Mouse (Mus musculus): ENCODE measurements around the gene Foxl1. TPM values are rescaled to one million over a fixed set of nuclear protein-coding genes. Genes with fewer than 3 reads are reported as not detected.

Foxl1 gene
- not detected for total RNA-seq (2021)
- long read RNA-seq, experiment 1: 0 reads
- long read RNA-seq, experiment 2: 0 reads

GRCm38 (mm10) chr8:121127756-121128375 is at the start of gene Foxl1:
Gene Foxl1 (plus strand): TSS chr8:121127940.
- no peak for DNase-seq

DNA sequence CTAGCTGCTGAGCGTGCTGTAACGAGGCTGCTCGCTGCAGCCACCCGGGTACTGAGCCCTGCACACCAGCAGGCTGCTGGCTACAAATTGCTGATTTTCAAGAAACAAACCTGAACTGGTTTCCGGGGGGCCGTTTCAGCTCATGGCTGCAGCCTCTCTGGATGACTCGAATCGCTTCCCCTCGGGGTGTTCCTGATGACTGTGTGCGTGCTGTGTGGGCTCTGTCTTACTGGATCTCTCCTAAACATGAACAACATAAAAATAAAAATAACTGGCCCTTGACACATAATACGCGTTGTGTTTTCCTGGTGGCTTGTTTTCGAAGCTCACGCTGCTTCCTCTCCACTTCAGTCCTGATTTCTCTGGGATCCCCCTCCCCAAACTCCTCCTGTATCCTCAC is 49.0 kb upstream of the Foxl1 start:
- no peak for DNase-seq

GRCm38 (mm10) chr8:121079201-121079600 is 48.5 kb upstream of the Foxl1 start:
- no peak for DNase-seq

DNA sequence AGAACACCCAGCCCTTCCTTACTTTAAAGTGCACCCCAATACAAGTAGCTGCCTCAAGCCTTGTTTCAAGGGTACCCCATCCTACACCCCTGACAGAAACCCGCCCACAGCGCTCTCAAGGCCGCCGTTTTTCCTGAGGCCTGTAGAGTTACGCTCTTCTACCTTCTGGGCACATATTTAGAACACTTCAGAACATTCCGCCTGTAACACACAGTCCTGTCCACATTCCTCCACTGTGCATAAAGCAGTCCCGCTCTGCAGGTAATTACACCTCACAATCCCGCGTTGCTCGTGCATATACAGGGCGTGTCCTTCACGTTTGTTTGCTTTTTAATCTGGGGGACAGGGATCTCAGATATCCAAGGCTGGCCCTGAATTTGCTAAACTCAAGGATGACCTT is 47.8 kb upstream of the Foxl1 start:
- DNase-seq: no peak

DNA sequence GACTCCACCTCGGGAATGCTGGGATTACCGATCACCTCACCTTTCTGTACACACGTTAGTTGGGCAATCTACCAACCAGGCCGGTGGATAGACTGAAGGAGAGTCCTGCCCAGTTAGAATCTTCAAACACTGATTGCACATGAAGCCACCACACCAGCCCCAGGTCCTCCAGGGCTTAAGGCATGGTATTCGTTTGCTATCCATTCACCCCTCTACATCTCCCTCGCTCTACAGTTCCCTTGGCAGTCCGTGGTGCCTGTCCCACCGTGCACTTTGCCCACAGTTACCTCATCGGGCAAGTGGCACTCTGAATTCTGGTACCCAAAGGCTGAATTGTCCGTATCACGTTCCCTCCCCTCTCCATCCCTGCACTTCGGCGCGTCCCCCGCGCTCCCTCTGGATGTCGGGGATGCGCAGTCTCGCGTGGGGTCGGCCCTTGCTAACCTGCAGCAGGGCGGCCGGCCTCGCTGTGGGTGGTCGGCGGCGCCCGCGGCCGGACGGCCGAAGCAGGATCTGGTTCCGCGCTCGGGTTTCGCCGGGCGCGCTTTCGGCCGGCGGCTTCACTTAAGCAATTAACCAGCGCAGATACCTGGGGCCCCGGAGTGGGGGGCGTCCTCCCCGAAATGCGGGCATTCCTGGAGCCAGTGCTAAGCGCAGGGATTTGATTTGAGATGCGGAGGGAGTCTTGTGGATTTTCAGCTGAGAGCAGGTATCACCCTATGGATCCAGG is 47.2 kb upstream of the Foxl1 start:
- no peak for DNase-seq

- DNase-seq: no peak
These were observed 46.3 kb upstream of the Foxl1 start for GRCm38 (mm10) chr8:121081398-121081797.

DNA sequence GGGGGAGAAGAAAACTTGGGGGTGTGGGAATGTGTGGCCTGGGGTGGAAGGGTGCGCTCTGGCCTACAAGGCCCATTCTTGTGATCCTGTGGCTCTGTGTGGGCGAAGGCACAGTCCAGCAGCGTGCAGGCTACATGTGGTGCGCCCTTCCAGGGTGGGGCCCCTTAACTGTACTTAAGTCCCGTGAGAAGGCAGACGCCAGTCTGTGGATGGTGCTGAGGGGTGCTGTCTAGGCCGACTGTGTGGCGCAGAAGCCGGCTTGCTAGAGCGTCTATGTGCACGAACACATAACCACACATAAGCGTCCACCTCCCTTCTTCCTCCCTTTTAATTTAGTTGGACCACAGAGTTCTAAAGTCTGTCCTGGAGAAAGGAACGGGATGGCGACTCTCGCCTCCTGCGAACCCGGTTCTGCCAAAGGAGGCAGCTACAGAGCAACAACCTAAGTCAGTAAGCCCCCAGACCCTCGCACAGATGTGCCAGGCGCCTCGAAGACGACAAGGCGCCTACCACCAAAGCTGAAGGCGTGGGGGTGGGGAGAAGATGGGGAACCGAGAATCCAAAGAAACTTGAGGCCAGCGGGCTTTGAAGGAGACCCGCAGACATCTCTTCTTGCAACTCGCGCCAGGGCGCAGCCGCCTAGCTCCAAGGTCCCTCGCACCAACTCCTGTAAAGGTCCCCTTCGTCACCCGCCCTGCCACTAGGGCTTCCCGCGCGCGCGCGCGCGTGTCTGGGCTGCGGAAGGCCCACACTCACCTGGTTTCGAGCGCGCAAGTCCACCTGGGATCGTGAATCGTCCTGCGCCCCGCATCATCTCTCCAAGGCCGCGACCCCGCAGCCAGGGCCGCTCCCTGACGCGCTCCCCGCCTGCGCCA is 45.3 kb upstream of the Foxl1 start:
- no peak for DNase-seq

GRCm38 (mm10) chr8:121083093-121083935 is 44.4 kb upstream of the Foxl1 start:
- peak; percentile 68 for DNase-seq

DNA sequence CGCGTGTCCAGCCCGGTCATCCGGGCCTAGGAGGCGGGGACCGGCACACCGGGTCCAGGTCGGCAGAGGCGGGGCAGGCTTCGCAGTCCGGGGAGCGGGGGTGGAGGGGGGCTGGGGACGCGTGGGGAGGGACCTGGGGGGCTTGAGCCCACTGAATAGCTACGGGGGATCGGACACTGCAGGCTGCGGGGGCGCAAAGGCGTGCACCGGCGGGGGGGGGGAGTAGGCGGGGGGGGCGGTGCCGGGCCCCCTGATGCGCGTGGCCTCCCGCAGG is 43.9 kb upstream of the Foxl1 start:
- no peak for DNase-seq

DNA sequence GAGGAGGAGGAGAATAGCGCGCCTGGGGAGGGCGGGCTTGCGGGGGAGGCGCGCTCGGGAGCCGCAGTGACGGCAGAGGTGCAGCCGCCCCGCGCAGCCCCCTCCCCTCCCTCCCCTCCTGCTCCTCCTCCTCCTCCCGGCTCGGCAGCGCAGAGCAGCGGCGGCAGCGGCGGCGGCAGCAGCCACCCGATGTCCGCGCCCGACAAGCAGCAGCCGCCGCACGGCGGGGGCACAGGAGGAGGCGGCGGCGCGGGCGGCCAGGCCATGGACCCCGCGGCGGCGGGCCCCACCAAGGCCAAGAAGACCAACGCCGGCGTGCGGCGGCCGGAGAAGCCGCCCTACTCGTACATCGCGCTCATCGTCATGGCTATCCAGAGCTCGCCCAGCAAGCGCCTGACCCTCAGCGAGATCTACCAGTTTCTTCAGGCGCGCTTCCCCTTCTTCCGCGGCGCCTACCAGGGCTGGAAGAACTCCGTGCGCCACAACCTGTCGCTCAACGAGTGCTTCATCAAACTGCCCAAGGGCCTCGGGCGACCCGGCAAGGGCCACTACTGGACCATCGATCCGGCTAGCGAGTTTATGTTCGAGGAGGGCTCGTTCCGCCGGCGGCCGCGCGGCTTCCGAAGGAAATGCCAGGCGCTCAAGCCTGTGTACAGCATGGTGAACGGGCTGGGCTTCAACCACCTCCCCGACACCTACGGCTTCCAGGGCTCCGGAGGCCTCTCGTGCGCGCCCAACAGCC is 43.4 kb upstream of the Foxl1 start, which contains the start of gene Foxf1:
Gene Foxf1 (plus strand): TSS at position 177 of the 742 bp plus-strand sequence.
- DNase-seq: no peak

DNA sequence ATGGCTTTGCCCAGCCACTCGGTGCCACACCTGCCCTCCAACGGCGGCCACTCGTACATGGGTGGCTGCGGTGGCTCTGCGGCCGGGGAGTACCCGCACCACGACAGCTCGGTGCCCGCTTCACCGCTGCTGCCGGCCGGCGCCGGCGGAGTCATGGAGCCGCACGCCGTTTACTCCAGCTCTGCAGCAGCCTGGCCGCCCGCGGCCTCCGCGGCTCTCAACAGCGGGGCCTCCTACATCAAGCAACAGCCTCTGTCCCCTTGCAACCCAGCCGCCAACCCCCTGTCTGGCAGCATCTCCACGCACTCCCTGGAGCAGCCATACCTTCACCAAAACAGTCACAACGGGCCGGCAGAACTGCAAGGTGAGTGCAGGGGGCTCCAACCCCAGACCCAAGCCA is 42.7 kb upstream of the Foxl1 start:
- no peak for DNase-seq

GRCm38 (mm10) chr8:121085561-121085960 is 42.2 kb upstream of the Foxl1 start:
- DNase-seq: no peak

DNA sequence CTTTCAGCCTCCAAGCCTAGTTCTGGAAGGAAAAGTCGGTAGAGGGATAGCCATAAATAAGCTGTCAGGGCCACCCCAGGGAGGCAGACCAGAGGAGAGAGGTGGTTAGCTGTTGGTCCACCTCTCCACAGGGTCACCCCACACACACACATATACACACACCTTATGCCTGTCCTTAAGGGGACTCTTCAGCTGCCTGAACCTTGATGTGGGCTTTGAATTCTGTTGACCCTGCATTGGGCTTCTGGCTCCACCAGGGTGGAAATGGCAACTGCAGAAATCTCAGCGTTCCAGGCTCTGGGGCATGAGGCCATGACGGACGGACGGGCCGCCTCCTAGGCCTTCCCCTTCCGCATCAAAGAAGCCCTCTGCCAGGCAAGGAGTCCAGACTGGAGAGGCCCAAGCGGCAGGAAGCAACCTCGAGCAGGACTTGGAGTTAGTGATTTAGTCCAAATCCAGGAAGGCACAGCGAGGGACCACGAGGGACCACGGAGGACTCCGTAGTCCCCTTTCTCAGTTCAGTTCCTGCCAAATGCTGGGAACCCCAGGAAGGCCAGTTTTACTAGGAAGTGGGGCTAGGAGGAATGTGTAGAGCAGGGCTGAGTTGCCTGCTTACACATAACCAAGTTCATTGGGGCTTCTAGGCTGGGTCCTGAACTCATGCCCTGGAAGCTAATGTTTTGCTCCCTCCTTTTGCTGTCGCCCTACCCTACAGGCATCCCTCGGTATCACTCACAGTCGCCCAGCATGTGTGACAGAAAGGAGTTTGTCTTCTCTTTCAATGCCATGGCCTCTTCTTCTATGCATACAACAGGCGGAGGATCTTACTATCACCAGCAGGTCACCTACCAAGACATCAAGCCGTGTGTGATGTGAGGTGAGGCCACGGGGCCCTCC is 41.5 kb upstream of the Foxl1 start:
- no peak for DNase-seq

- DNase-seq: no peak
These were observed 39.5 kb upstream of the Foxl1 start for GRCm38 (mm10) chr8:121088281-121088680.

DNA sequence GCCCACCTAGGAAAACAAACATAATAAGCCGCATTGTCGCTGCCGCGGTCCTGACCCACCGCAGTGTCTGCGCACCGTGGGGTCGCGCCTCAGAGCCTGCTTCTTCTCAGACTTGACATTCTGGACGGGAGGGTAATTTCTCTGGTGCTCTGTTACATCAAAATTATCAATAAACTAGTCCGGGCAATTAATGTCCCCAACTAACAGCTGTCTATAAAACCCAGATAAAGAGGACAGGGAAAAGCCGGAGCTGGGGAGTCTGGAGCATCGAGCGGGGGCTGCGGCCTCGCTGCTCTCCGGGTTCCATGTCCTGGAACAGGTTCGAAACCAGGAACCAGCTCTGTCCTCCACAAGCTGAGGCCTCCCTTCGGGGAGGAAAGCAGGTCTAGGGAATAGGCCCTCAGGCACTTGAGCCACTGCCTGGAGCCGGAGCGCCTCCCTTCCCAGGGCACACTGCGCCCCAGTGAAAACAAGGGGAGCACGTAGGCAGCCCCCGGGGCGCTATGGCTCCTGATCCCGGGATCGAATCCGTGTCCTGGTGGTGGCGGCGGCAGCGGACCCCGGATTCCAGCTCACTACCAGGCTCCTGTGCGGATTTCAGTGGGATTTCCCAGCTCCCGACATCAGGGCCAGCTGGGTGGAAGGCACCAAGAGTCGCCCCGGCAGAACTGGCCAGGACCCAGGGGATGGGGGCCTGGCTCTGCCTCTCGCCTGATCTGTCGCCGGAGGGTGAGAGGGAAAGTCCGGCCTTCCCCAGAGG is 38.7 kb upstream of the Foxl1 start:
- DNase-seq: no peak

GRCm38 (mm10) chr8:121089631-121090380 is 37.9 kb upstream of the Foxl1 start:
- no peak for DNase-seq

- no peak for DNase-seq
These were observed 37.0 kb upstream of the Foxl1 start for GRCm38 (mm10) chr8:121090716-121091115.

DNA sequence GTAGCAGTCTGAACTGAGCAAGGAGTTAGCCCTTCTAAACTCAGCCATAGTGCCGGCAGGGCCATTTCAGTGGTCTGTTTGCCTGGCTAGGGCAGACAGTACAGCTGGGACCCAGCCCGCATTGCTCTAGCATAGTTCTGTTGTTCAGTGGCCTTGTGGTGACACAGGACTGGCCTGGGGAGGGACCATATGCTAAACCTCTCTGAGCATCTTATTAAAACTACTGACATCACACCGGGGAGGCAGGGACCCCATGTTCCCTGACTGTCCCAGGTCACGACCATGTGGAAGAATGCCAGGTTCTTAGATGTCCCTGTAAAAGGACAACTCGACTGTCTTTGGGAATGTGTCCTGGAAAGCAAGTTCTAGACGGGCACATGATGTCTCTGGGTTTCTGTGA is 35.6 kb upstream of the Foxl1 start:
- no peak for DNase-seq

- DNase-seq: peak; percentile 38
These were observed 35.1 kb upstream of the Foxl1 start for GRCm38 (mm10) chr8:121092627-121093026.

Measured in gastrocnemius, postnatal 25 days (tissue).